Mouse (Mus musculus) MEL (cell line): ENCODE measurements at regions not wholly inside any gene's neighbourhood (a gene's known extent, or its start where the extent isn't known, plus 50 kb on each side); places are given as distances from the start of the nearest gene placed in this dataset.

Experiments
- DNase-seq: peaks from one replicate; pipeline ENCODE4 v3.0.0; 2011; ENCODE audit warnings: low read depth, low spot score
- H3K27ac ChIP-seq: 2 replicates; pipeline ENCODE4 v1.5.1; 2012; ENCODE audit warnings: low read depth, mild to moderate bottlenecking, control low read depth, low read length, moderate library complexity; ENCODE audit not compliant: control insufficient read depth
- H3K27me3 ChIP-seq, 2 experiments: fragments of 150-350 bp in 1 of 2; sonication (generic) in 1 of 2; 2 replicates each; pipeline ENCODE4 v1.6.1; 2012; ENCODE audit warnings: low read length in 2 of 2, mild to moderate bottlenecking in 2 of 2, improper control_type of control experiment in 1 of 2, moderate library complexity in 1 of 2; ENCODE audit not compliant: insufficient read depth in 2 of 2, control insufficient read depth in 1 of 2
- H3K36me3 ChIP-seq, 2 experiments: 2 replicates each; pipeline ENCODE4 v1.6.1; 2012 to 2014; ENCODE audit warnings: low read length in 2 of 2, improper control_type of control experiment in 1 of 2, inconsistent platforms in 1 of 2, mild to moderate bottlenecking in 1 of 2; ENCODE audit not compliant: insufficient read depth in 2 of 2, control insufficient read depth in 1 of 2
- H3K4me1 ChIP-seq, 2 experiments: fragments of 150-350 bp in 1 of 2; sonication (generic) in 1 of 2; 2 replicates each; pipeline ENCODE4 v1.6.1; 2012; ENCODE audit warnings: low read length in 2 of 2, improper control_type of control experiment in 1 of 2, mild to moderate bottlenecking in 1 of 2; ENCODE audit not compliant: insufficient read depth in 2 of 2, control insufficient read depth in 1 of 2
- H3K4me3 ChIP-seq, 2 experiments: fragments of 150-350 bp in 1 of 2; sonication (generic) in 1 of 2; 2 replicates each; pipeline ENCODE4 v1.5.1; 2012; ENCODE audit warnings: low read depth in 2 of 2, low read length in 2 of 2, mild to moderate bottlenecking in 2 of 2, moderate library complexity in 2 of 2, control low read depth in 1 of 2, improper control_type of control experiment in 1 of 2; ENCODE audit not compliant: control insufficient read depth in 1 of 2, insufficient read depth in 1 of 2
- H3K79me2 ChIP-seq: 2 replicates; pipeline ENCODE4 v1.6.1; 2012; ENCODE audit warnings: mild to moderate bottlenecking, low read length, moderate library complexity; ENCODE audit not compliant: control insufficient read depth, poor library complexity, insufficient read depth
- H3K9ac ChIP-seq: 2 replicates; pipeline ENCODE4 v1.6.1; 2012; ENCODE audit warnings: low read depth, mild to moderate bottlenecking, control low read depth, low read length, moderate library complexity; ENCODE audit not compliant: control insufficient read depth, poor library complexity, severe bottlenecking
- H3K9me3 ChIP-seq: fragments of 150-350 bp; sonication (generic); replicated peaks from 2 replicates; pipeline ENCODE4 v1.6.1; 2012; ENCODE audit warnings: mild to moderate bottlenecking, low read length, improper control_type of control experiment, moderate library complexity; ENCODE audit not compliant: insufficient read depth
- BHLHE40 ChIP-seq: IDR thresholded peaks from 2 replicates; pipeline ENCODE4 v1.6.1; 2012; ENCODE audit warnings: low read depth, mild to moderate bottlenecking, inconsistent platforms, low read length, improper control_type of control experiment, borderline replicate concordance
- CHD2 ChIP-seq: IDR thresholded peaks from 2 replicates; pipeline ENCODE4 v1.6.1; 2011; ENCODE audit warnings: low read length, improper control_type of control experiment
- ELF1 ChIP-seq: IDR thresholded peaks from 2 replicates; pipeline ENCODE4 v1.6.1; 2014; ENCODE audit warnings: low read depth, mild to moderate bottlenecking, inconsistent platforms, low read length, improper control_type of control experiment, moderate library complexity
- EP300 ChIP-seq, 2 experiments: IDR thresholded peaks; 2 replicates each; pipeline ENCODE4 v1.6.1; 2011; ENCODE audit warnings: improper control_type of control experiment in 2 of 2, low read length in 2 of 2, low read depth in 1 of 2, mild to moderate bottlenecking in 1 of 2
- ETS1 ChIP-seq: IDR thresholded peaks from 2 replicates; pipeline ENCODE4 v1.6.1; 2012; ENCODE audit warnings: low read depth, mild to moderate bottlenecking, inconsistent platforms, low read length, improper control_type of control experiment, moderate library complexity
- MAX ChIP-seq: IDR thresholded peaks from 2 replicates; pipeline ENCODE4 v1.6.1; 2011; ENCODE audit warnings: low read length, improper control_type of control experiment
- NRF1 ChIP-seq: IDR thresholded peaks from 2 replicates; pipeline ENCODE4 v1.6.1; 2014; ENCODE audit warnings: low read depth, mild to moderate bottlenecking, inconsistent platforms, low read length, improper control_type of control experiment, moderate library complexity; ENCODE audit not compliant: poor library complexity, insufficient read depth, severe bottlenecking
- POLR2A ChIP-seq, 2 experiments: IDR thresholded peaks; 2 replicates each; pipeline ENCODE4 v1.6.1; 2011 to 2012; ENCODE audit warnings: low read length in 2 of 2, mild to moderate bottlenecking in 2 of 2, control low read depth in 1 of 2, improper control_type of control experiment in 1 of 2, low read depth in 1 of 2, moderate library complexity in 1 of 2; ENCODE audit not compliant: control insufficient read depth in 1 of 2, insufficient read depth in 1 of 2, poor library complexity in 1 of 2
- POLR2AphosphoS2 ChIP-seq: IDR thresholded peaks from 2 replicates; pipeline ENCODE4 v1.6.1; 2011; ENCODE audit warnings: low read length, improper control_type of control experiment
- POLR2AphosphoS5 ChIP-seq: IDR thresholded peaks from 2 replicates; pipeline ENCODE4 v1.6.1; 2012; ENCODE audit warnings: low read depth, borderline replicate concordance, mild to moderate bottlenecking, inconsistent platforms, low read length, moderate library complexity, mixed read lengths
- SIN3A ChIP-seq: IDR thresholded peaks from 2 replicates; pipeline ENCODE4 v1.6.1; 2012; ENCODE audit warnings: low read length, improper control_type of control experiment, inconsistent platforms
- TAL1 ChIP-seq: IDR thresholded peaks from 2 replicates; pipeline ENCODE4 v1.6.1; 2012; ENCODE audit warnings: mild to moderate bottlenecking, inconsistent platforms, low read length, moderate library complexity, mixed read lengths
- TBP ChIP-seq: IDR thresholded peaks from 2 replicates; pipeline ENCODE4 v1.8.0; 2011; ENCODE audit warnings: low read depth, low read length, improper control_type of control experiment
- TCF12 ChIP-seq: IDR thresholded peaks from 2 replicates; pipeline ENCODE4 v1.6.1; 2014; ENCODE audit warnings: low read depth, mild to moderate bottlenecking, inconsistent platforms, low read length, improper control_type of control experiment, moderate library complexity
- USF2 ChIP-seq, 2 experiments: IDR thresholded peaks; 2 replicates each; pipeline ENCODE4 v1.6.1; 2011 to 2012; ENCODE audit warnings: improper control_type of control experiment in 2 of 2, low read length in 2 of 2, borderline replicate concordance in 1 of 2, inconsistent platforms in 1 of 2, low read depth in 1 of 2, mild to moderate bottlenecking in 1 of 2; ENCODE audit not compliant: insufficient read depth in 1 of 2

- TF ChIP-seq ETS1: no peak
- TF ChIP-seq MAX: no peak
- no peak overlapping the region for H3K9ac ChIP-seq
Observed at GRCm38 (mm10) chr2:116716529-116717201, 161.8 kb upstream of the Tmco5 start.

GRCm38 (mm10) chr2:116718637-116719036 lies 159.9 kb upstream of the Tmco5 start:
- Histone ChIP-seq H3K36me3 (no peaks in the 10 kb centered on the region), H3K4me3 (no peak overlapping the region), H3K27ac (no peak overlapping the region), H3K9me3 (no peaks in the 10 kb centered on the region), H3K4me1 (no peaks in the 10 kb centered on the region), H3K79me2 (no peaks in the 10 kb centered on the region), H3K27me3 (no peaks in the 10 kb centered on the region), H3K9ac (no peak overlapping the region)
- no peak for DNase-seq
- no peak for TF ChIP-seq BHLHE40
- no peak for TF ChIP-seq EP300 (IDR thresholded peaks at IDR 0.05; ENCODE audit: low read depth in 1 of 2, low read length in 2 of 2)
- TF ChIP-seq TAL1: no peak
- TF ChIP-seq POLR2A (IDR thresholded peaks at IDR 0.05; ENCODE audit: control insufficient read depth in 1 of 2, insufficient read depth in 1 of 2, low read depth in 1 of 2, low read length in 2 of 2, poor library complexity in 1 of 2): no peak
- no peak for TF ChIP-seq TBP
- no peak for TF ChIP-seq CHD2
- no peak for TF ChIP-seq USF2 (IDR thresholded peaks at IDR 0.05; ENCODE audit: borderline replicate concordance in 1 of 2, insufficient read depth in 1 of 2, low read depth in 1 of 2, low read length in 2 of 2)

More at GRCm38 (mm10) chr2:116716529-116717201, 161.8 kb upstream of the Tmco5 start:
- H3K27ac ChIP-seq: no peak overlapping the region
- H3K79me2 ChIP-seq: no peaks in the 10 kb centered on the region
- H3K27me3 ChIP-seq: no peaks in the 10 kb centered on the region
- H3K4me1 ChIP-seq: no peaks in the 10 kb centered on the region
- no peaks in the 10 kb centered on the region for H3K9me3 ChIP-seq
- H3K36me3 ChIP-seq: no peaks in the 10 kb centered on the region
- H3K4me3 ChIP-seq: no peak overlapping the region
- DNase-seq: no peak

GRCm38 (mm10) chr2:116727591-116727990 lies 150.9 kb upstream of the Tmco5 start:
- Histone ChIP-seq H3K4me1 (no peaks in the 10 kb centered on the region), H3K9me3 (no peaks in the 10 kb centered on the region), H3K27me3 (no peaks in the 10 kb centered on the region), H3K36me3 (no peaks in the 10 kb centered on the region), H3K4me3 (no peak overlapping the region), H3K9ac (no peak overlapping the region), H3K27ac (no peak overlapping the region), H3K79me2 (no peaks in the 10 kb centered on the region)
- DNase-seq: no peak
- no peak for TF ChIP-seq BHLHE40
- TF ChIP-seq SIN3A: no peak
- no peak for TF ChIP-seq NRF1
- TF ChIP-seq POLR2AphosphoS2: no peak
- no peak for TF ChIP-seq ELF1
- no peak for TF ChIP-seq TCF12
- TF ChIP-seq POLR2AphosphoS5: no peak
